Mouse (Mus musculus) gastrocnemius, adult 2 months (tissue): ENCODE measurements around the gene Nr3c2. TPM values are rescaled to one million over a fixed set of nuclear protein-coding genes. Genes with fewer than 3 reads are reported as not detected.

Experiments used
- DNase-seq: peaks from one replicate; pipeline ENCODE4 v3.0.0; 2022
- H3K27ac ChIP-seq: fragments of 200-600 bp; 2 replicates; pipeline ENCODE4 v1.8.1; 2022; ENCODE audit warnings: mild to moderate bottlenecking
- H3K4me3 ChIP-seq: fragments of 200-600 bp; 2 replicates; pipeline ENCODE4 v1.8.1; 2022; ENCODE audit warnings: mild to moderate bottlenecking, moderate library complexity
- CTCF ChIP-seq: fragments of 200-600 bp; IDR thresholded peaks from 2 replicates; pipeline ENCODE4 v1.8.1; 2022; ENCODE audit warnings: antibody characterized with exemption, mild to moderate bottlenecking, moderate library complexity
- intact Hi-C: fragments of 180-260 bp; cut with DNase I; formaldehyde crosslinking; loops from one replicate; pipeline ENCODE4 v1.15.1; 2025
- total RNA-seq, 2 experiments: library from RNA; stranded (reverse); gene quantifications; 2 replicates each; pipeline ENCODE4 v1.2.3; 2021

Nr3c2 gene
- total RNA-seq, 2 experiments from 2014 or later, result 6.2 to 17.0 TPM

DNA sequence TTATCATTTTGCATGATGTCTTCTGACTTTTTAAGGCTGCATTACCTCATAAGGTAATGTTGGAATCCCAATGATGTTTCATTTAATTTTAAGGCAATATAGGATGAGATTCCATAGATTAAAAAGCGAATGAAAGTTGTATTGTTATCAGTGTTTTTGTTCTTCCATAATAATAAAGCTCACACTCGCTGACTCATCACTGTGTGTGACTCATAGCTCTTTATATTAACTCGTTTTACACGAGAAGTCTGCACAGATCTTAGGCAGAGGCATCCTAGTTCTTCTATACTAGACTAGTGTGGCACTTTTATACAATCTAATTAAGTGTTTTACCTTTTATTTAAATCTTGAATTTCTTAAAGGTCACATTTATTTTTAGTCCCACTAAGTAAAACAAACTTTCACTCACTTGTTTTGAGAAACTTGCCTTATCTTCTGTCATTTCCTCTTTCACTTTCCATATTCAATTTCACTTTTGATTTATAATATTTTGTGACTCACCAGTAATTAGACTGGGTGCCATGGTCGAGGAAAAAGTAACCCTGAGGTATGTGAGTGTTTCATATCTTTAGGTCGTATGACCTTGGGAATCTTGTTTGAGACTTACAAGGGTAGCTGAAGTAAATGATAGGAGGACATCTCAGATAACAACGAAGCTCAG, 217.3 kb downstream of the Nr3c2 start:
- Histone ChIP-seq H3K4me3 (no peak overlapping the region), H3K27ac (no peak overlapping the region)
- TF ChIP-seq CTCF, result no peak
- intact Hi-C loops, result no loop called here
- no peak for DNase-seq

DNA sequence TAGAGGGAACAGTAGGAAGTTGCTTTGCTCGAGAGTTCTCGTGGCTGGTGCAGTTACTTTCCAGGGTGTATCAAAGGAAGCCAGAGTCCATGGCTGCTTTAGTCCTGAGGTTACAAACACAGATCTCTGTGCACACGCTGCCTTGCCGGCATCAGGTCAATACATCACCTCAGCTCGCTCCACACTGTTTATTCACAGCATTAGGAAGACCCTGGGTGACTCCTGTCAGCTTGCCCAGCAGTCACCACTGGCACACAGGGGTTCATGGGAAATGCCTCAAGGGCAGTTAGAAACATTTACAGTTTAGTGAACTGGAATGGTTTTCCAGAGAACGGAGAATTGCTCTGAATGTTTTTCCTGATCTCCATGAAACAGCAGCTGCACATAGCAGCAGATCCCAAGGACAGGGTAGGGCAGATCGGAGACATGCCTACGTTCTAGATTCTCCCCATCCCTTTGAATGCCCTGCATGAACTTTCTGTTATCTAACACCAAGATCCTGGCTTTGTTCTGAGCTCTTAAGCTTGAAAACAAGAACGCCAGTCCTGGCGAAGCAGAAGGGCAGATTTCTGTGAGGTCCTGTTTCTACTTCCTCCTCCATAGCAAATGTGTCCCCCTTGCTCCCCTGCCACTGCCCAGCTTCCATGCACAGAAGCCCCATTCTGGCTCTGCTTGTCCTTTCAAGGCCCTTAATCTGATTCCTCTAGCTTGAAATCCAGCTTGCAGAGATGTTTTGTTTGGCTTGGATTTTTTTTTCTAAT, 221.7 kb downstream of the Nr3c2 start:
- no peak for TF ChIP-seq CTCF
- DNase-seq, result no peak
- Histone ChIP-seq H3K4me3 (peak overlapping the region; percentile 50), H3K27ac (peak overlapping the region; percentile 73)
- intact Hi-C loops, result loop anchor here (10.0 kb wide), 1 partner anchor 146 kb away; no protein-coding TSS in a partner anchor

DNA sequence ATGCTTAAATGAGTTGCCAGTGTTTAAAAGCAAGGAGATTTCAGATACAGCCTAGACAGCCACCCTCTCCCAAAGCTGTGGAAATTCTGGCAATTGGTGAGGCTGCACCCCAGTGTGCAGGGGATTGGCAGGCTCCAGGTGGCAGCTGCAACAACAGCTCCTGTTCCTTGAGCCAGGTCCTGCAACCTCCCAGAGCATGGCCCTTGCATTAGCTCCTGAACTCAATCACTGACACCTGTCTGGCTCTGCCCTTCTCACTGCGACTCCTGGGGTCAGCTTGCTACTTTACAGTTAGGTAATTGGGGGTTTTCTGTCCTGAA, 222.3 kb downstream of the Nr3c2 start:
- no peak for DNase-seq
- TF ChIP-seq CTCF, result no peak
- intact Hi-C loops, result loop anchor here (10.0 kb wide), 1 partner anchor 147 kb away; no protein-coding TSS in a partner anchor
- peak overlapping the region; percentile 50; the same call in 1 of the 2 replicates for H3K4me3 ChIP-seq
- H3K27ac ChIP-seq, result peak overlapping the region; percentile 73

GRCm38 (mm10) chr8:77122300-77122699, 223.1 kb downstream of the Nr3c2 start:
- DNase-seq, result no peak
- Histone ChIP-seq H3K4me3 (no peak overlapping the region), H3K27ac (no peak overlapping the region)
- intact Hi-C loops, result loop anchor here (10.0 kb wide), 1 partner anchor 147 kb away; no protein-coding TSS in a partner anchor
- TF ChIP-seq CTCF, result no peak

DNA sequence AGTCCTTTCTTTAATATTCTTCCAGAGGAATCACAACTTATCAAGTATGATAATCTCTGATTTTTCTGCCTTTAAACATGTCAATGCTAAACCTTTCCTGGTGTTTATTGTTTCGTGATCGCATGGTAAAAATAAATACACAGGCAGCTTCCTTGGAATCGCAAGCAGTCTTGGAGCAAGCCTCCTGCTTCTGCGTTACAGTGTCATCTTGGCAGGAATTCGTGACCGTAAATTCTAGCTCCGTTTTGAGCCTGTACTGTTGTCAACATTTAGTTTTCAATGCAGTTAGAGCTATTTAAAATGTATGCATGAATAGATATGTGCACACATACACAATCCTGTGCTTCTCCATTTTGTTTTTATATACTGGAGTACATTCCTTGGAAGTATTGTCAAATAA, 226.5 kb downstream of the Nr3c2 start:
- DNase-seq, result no peak
- Histone ChIP-seq H3K27ac (no peak overlapping the region), H3K4me3 (no peak overlapping the region)
- intact Hi-C loops, result loop anchor here (10.0 kb wide), 1 partner anchor 151 kb away; no protein-coding TSS in a partner anchor
- no peak for TF ChIP-seq CTCF

DNA sequence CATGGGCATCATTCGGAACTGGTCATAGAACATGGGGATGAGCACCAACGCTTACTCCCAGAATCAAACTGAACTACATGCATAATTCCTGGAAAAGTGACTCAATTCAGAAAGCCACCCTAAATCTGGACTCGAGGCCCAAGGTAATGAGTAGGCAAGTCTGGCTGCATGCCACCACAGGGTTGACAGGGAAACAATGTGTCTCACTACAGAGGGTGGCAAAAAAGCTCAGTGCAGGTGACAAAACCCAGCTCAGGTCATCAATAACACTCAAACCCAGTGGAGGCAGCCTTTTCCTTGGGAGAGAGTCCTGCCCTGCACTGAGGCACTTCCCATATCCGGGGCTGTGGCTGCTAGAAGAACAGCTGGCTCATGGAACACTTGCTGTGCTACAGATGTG, 228.8 kb downstream of the Nr3c2 start:
- H3K4me3 ChIP-seq, result no peak overlapping the region
- intact Hi-C loops, result loop anchor here (10.0 kb wide), 1 partner anchor 153 kb away; no protein-coding TSS in a partner anchor
- H3K27ac ChIP-seq, result no peak overlapping the region
- no peak for DNase-seq
- TF ChIP-seq CTCF, result no peak

DNA sequence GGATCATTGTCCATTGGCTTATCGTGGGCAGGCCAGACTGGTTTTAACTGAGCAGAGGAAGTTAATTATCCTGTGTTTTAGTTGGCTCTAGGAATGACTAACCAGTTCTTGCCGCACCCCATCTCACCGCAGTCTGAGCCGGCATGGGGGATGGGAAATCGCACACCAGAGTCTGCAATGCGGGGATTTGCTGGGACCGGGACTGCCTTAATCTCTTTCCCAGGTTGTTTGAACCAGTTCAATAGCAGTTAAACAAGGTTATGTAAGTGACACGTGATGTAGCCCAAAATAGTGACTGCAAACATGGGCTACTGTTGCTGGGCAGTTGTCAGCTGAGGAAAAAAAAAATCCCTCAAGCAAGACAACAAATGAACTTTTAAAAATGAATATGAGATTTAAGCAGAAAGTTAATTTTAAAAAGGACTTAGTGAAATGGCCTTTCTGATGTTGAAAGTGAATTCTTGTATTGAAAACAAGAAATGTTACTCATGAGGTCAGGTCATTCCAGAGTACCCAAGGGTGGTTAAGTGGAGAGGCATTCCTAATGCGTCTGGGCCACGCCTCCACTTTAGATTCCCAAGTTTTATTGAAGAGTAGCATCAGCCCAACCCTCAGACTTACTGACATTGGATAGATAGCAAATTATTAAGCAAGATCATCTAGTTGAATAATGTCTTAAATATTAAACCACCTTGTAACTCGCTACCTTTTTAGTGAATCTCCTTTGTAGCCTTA, 233.8 kb downstream of the Nr3c2 start:
- Histone ChIP-seq H3K4me3 (peak overlapping the region; percentile 65), H3K27ac (peak overlapping the region; percentile 90)

DNA sequence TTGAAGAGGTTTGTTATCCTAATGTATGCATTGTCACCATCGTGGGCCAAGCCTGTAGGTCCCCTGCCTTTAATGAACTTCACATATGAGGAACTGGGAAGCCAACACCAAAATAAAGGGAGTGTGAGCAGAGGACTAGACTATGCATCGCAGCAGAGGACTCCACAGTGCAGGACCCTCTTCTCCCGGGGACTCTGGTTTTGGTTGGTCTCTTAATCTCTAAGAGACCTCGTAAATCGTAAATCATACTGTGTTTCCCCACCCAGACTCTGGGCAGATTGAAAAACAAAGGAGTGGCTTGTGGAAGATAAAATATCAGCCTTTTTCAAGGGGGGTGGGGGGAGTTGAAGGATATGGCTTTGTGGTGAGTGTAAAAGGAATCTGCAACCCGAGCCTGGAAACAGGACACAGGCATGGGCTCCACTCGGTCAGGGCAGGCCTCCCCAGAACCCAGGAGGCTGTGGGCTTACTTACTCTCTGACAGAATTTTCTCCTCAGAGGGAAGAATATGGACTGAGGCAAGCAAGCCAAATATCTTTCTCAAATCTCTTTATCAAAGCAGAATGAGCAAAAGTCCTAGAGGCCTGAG, 234.6 kb downstream of the Nr3c2 start:
- intact Hi-C loops, result loop anchor here (5.0 kb wide), 1 partner anchor 232 kb away; no protein-coding TSS in a partner anchor
- peak overlapping the region; percentile 90 for H3K27ac ChIP-seq
- H3K4me3 ChIP-seq, result no peak overlapping the region
- TF ChIP-seq CTCF, result no peak
- no peak for DNase-seq

More for the DNA sequence above, 233.8 kb downstream of the Nr3c2 start:
- peak; percentile 72 for DNase-seq
- TF ChIP-seq CTCF, result no peak
- intact Hi-C loops, result loop anchor here (5.0 kb wide), 1 partner anchor 231 kb away; no protein-coding TSS in a partner anchor

DNA sequence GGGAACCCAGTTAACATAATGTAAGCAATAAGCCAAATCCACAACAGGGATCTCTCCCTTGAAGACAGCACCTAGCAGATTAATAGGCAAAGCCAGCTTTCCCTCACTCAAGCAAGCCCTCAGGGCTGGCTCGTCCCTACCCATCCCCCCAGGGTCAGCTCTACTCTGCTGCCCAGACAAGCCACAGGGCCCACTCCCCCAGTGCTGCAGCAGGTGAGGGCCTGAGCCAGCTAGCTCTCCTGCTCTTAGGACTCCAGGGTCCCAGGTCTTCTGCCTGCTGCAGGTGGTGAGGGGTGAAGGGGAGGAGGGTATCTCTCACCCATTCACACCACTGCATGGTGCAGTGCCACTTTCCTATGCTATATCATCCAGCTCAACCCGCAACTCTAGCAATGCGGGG, 246.0 kb downstream of the Nr3c2 start:
- intact Hi-C loops, result no loop called here
- no peak for DNase-seq
- no peak for TF ChIP-seq CTCF
- Histone ChIP-seq H3K4me3 (no peak overlapping the region), H3K27ac (no peak overlapping the region)

- TF ChIP-seq CTCF, result peak; percentile 79
- DNase-seq, result no peak
- intact Hi-C loops, result no loop called here
- no peak overlapping the region for H3K27ac ChIP-seq
- no peak overlapping the region for H3K4me3 ChIP-seq
Measured at GRCm38 (mm10) chr8:77154496-77154895, 255.3 kb downstream of the Nr3c2 start.

GRCm38 (mm10) chr8:77169320-77169719, 270.1 kb downstream of the Nr3c2 start:
- no peak for DNase-seq
- H3K4me3 ChIP-seq, result no peak overlapping the region
- TF ChIP-seq CTCF, result no peak
- intact Hi-C loops, result loop anchor here (10.0 kb wide), 1 partner anchor 155 kb away; no protein-coding TSS in a partner anchor
- no peak overlapping the region for H3K27ac ChIP-seq

GRCm38 (mm10) chr8:77169757-77170438, 270.7 kb downstream of the Nr3c2 start:
- H3K4me3 ChIP-seq, result no peak overlapping the region
- no peak for TF ChIP-seq CTCF
- intact Hi-C loops, result loop anchor here (10.0 kb wide), 1 partner anchor 155 kb away; no protein-coding TSS in a partner anchor
- no peak for DNase-seq
- H3K27ac ChIP-seq, result no peak overlapping the region
